Mouse (Mus musculus) forebrain, embryonic 13.5 days (tissue): ENCODE results near the gene Tmem229a. TPM values are rescaled to one million over a fixed set of nuclear protein-coding genes. Genes with fewer than 3 reads are reported as not detected.

Source experiments
- ATAC-seq: fragments of 200-750 bp; cut with Nextera tagmentation; 2 replicates; pipeline ENCODE4 v1.8.0; 2017
- H3K27ac ChIP-seq: fragments of 300-500 bp; sonication (generic); 2 replicates; pipeline ENCODE4 v1.5.1; 2015; ENCODE audit warnings: inconsistent platforms, mild to moderate bottlenecking, moderate library complexity
- H3K27me3 ChIP-seq: fragments of 300-500 bp; sonication (generic); 2 replicates; pipeline ENCODE4 v1.6.1; 2015; ENCODE audit warnings: mild to moderate bottlenecking, inconsistent platforms
- H3K36me3 ChIP-seq: fragments of 300-500 bp; sonication (generic); 2 replicates; pipeline ENCODE4 v1.6.1; 2015; ENCODE audit warnings: mild to moderate bottlenecking, inconsistent platforms; ENCODE audit not compliant: poor library complexity, severe bottlenecking
- H3K4me1 ChIP-seq: fragments of 300-500 bp; sonication (generic); 2 replicates; pipeline ENCODE4 v1.6.1; 2015; ENCODE audit warnings: inconsistent platforms
- H3K4me2 ChIP-seq: fragments of 300-500 bp; sonication (generic); 2 replicates; pipeline ENCODE4 v1.6.1; 2015; ENCODE audit warnings: inconsistent platforms, mild to moderate bottlenecking, moderate library complexity
- H3K4me3 ChIP-seq: fragments of 300-500 bp; sonication (generic); 2 replicates; pipeline ENCODE4 v1.5.1; 2015; ENCODE audit warnings: mild to moderate bottlenecking, inconsistent platforms
- H3K9ac ChIP-seq: fragments of 300-500 bp; sonication (generic); 2 replicates; pipeline ENCODE4 v1.6.1; 2015; ENCODE audit warnings: mild to moderate bottlenecking, inconsistent platforms
- H3K9me3 ChIP-seq: fragments of 300-500 bp; sonication (generic); replicated peaks from 2 replicates; pipeline ENCODE4 v1.6.1; 2016; ENCODE audit warnings: inconsistent platforms
- WGBS: fragments of 180-500 bp; shearing (Covaris S2); methylation state at CpG from one replicate; pipeline ENCODE4 v1.1.7; 2015; 5-methylcytosine and 5-hydroxymethylcytosine counted together
- polyA plus RNA-seq: library from polyadenylated mRNA; unstranded; fragments of >200 nt; fragmentation: Nextera tagmentation; extraction: Ambion mirVana; gene quantifications from 2 replicates; pipeline ENCODE4 v1.2.1, GENCODE M21; 2015

Gene Tmem229a
- polyA plus RNA-seq, 1 experiment from 2014 or later: 1.6 TPM

GRCm38 (mm10) chr6:24952341-24952740, 3.8 kb downstream of the Tmem229a start:
- no peaks in the 10 kb centered on the region for H3K9me3 ChIP-seq
- H3K4me1 ChIP-seq: peaks cover 5% of the 10 kb centered on the region; the same call in 1 of the 2 replicates
- no peak overlapping the region for H3K9ac ChIP-seq
- ATAC-seq: no peak
- H3K27ac ChIP-seq: no peak overlapping the region
- 0 out of 2 replicates have a peak, but pooled peaks cover 9% of the 10 kb centered on the region for H3K27me3 ChIP-seq
- H3K36me3 ChIP-seq: no peaks in the 10 kb centered on the region
- H3K4me2 ChIP-seq: no peak overlapping the region
- WGBS: 85% methylated on average over 5 of the region's 5 CpGs
- no peak overlapping the region for H3K4me3 ChIP-seq

GRCm38 (mm10) chr6:24950669-24951068, 5.4 kb downstream of the Tmem229a start:
- H3K9me3 ChIP-seq: no peaks in the 10 kb centered on the region
- H3K4me2 ChIP-seq: no peak overlapping the region
- WGBS: 89% methylated on average over 2 of the region's 2 CpGs

GRCm38 (mm10) chr6:24925076-24925785, 30.9 kb downstream of the Tmem229a start:
- Histone ChIP-seq H3K4me1 (no peaks in the 10 kb centered on the region), H3K9me3 (no peaks in the 10 kb centered on the region; the same call in 1 of the 2 replicates), H3K27me3 (no peaks in the 10 kb centered on the region), H3K4me2 (no peak overlapping the region), H3K36me3 (no peaks in the 10 kb centered on the region), H3K27ac (no peak overlapping the region), H3K9ac (no peak overlapping the region), H3K4me3 (no peak overlapping the region)
- no peak for ATAC-seq
- WGBS: 95% methylated on average over 11 of the region's 11 CpGs

More at GRCm38 (mm10) chr6:24950669-24951068, 5.4 kb downstream of the Tmem229a start:
- no peak overlapping the region for H3K9ac ChIP-seq
- H3K27me3 ChIP-seq: 0 out of 2 replicates have a peak, but pooled peaks cover 9% of the 10 kb centered on the region
- ATAC-seq: no peak
- no peak overlapping the region for H3K27ac ChIP-seq
- peaks cover 5% of the 10 kb centered on the region; the same call in 1 of the 2 replicates for H3K4me1 ChIP-seq
- no peaks in the 10 kb centered on the region for H3K36me3 ChIP-seq
- no peak overlapping the region for H3K4me3 ChIP-seq

GRCm38 (mm10) chr6:24913591-24913990, 42.5 kb downstream of the Tmem229a start:
- Histone ChIP-seq H3K27me3 (no peaks in the 10 kb centered on the region), H3K9me3 (no peaks in the 10 kb centered on the region), H3K9ac (no peak overlapping the region), H3K36me3 (no peaks in the 10 kb centered on the region), H3K4me1 (no peaks in the 10 kb centered on the region), H3K27ac (no peak overlapping the region), H3K4me2 (no peak overlapping the region), H3K4me3 (no peak overlapping the region)
- no peak for ATAC-seq
- 92% methylated on average over 2 of the region's 2 CpGs for WGBS

- no peak overlapping the region for H3K4me2 ChIP-seq
- H3K36me3 ChIP-seq: no peaks in the 10 kb centered on the region
- no peak overlapping the region for H3K27ac ChIP-seq
- H3K9ac ChIP-seq: no peak overlapping the region
- H3K27me3 ChIP-seq: no peaks in the 10 kb centered on the region
- no peak for ATAC-seq
- no peaks in the 10 kb centered on the region for H3K4me1 ChIP-seq
- H3K9me3 ChIP-seq: no peaks in the 10 kb centered on the region
- H3K4me3 ChIP-seq: no peak overlapping the region
These were observed 45.4 kb downstream of the Tmem229a start for GRCm38 (mm10) chr6:24910728-24911105.

- no peak overlapping the region for H3K4me2 ChIP-seq
- H3K4me1 ChIP-seq: no peaks in the 10 kb centered on the region
- H3K9ac ChIP-seq: no peak overlapping the region
- H3K4me3 ChIP-seq: no peak overlapping the region
- H3K9me3 ChIP-seq: no peaks in the 10 kb centered on the region
- no peak overlapping the region for H3K27ac ChIP-seq
- H3K27me3 ChIP-seq: no peaks in the 10 kb centered on the region
- WGBS: 70% methylated on average over 2 of the region's 2 CpGs
- ATAC-seq: no peak
- H3K36me3 ChIP-seq: no peaks in the 10 kb centered on the region
These were observed 45.9 kb downstream of the Tmem229a start for GRCm38 (mm10) chr6:24910016-24910727.

- WGBS: 93% methylated on average over 2 of the region's 2 CpGs
- H3K27me3 ChIP-seq: no peaks in the 10 kb centered on the region
- no peaks in the 10 kb centered on the region for H3K36me3 ChIP-seq
- ATAC-seq: no peak
- no peak overlapping the region for H3K4me3 ChIP-seq
- no peak overlapping the region for H3K27ac ChIP-seq
- H3K9me3 ChIP-seq: no peaks in the 10 kb centered on the region
- no peak overlapping the region for H3K4me2 ChIP-seq
- H3K9ac ChIP-seq: no peak overlapping the region
- H3K4me1 ChIP-seq: no peaks in the 10 kb centered on the region
These were observed 48.3 kb downstream of the Tmem229a start for GRCm38 (mm10) chr6:24907824-24908223.

GRCm38 (mm10) chr6:24905101-24905500, 51.0 kb downstream of the Tmem229a start:
- no peak for ATAC-seq
- Histone ChIP-seq H3K9ac (no peak overlapping the region), H3K27ac (no peak overlapping the region), H3K4me1 (no peaks in the 10 kb centered on the region), H3K36me3 (no peaks in the 10 kb centered on the region), H3K4me2 (no peak overlapping the region), H3K4me3 (no peak overlapping the region), H3K27me3 (no peaks in the 10 kb centered on the region), H3K9me3 (no peaks in the 10 kb centered on the region)
- 83% methylated on average over 3 of the region's 3 CpGs for WGBS

Other genes with a start within 250 kb of the Tmem229a start
- not detected in 2 replicates for gene Hyal6, start 223.1 kb downstream of the Tmem229a start, polyA plus RNA-seq
- gene Hyal4, start 208.0 kb downstream of the Tmem229a start, polyA plus RNA-seq: not detected in 2 replicates
- not detected in 2 replicates for gene Spam1, start 165.1 kb downstream of the Tmem229a start, polyA plus RNA-seq
- not detected in 2 replicates for gene Hyal5, start 98.3 kb downstream of the Tmem229a start, polyA plus RNA-seq